Mouse (Mus musculus) adrenal gland, adult (tissue): ENCODE measurements around the gene Mettl5.

ENCODE experiments used
- DNase-seq, 2 experiments: peaks; one replicate each; pipeline ENCODE4 v3.0.0; 2022 to 2023; ENCODE audit warnings: low spot score in 1 of 2; ENCODE audit not compliant: inconsistent age in 2 of 2

Mettl5 gene

GRCm38 (mm10) chr2:69857882-69858281 is 27.5 kb downstream of the Mettl5 start:
- no peak for DNase-seq

- no peak for DNase-seq
Measured at GRCm38 (mm10) chr2:69856392-69856791, 29.0 kb downstream of the Mettl5 start.

GRCm38 (mm10) chr2:69851427-69852058 is 33.9 kb downstream of the Mettl5 start:
- no peak for DNase-seq

- DNase-seq: no peak
Measured at GRCm38 (mm10) chr2:69849215-69849614, 36.2 kb downstream of the Mettl5 start.

GRCm38 (mm10) chr2:69840261-69840660 is 45.2 kb downstream of the Mettl5 start:
- DNase-seq: no peak

- DNase-seq: no peak
Measured at GRCm38 (mm10) chr2:69838707-69839106, 46.7 kb downstream of the Mettl5 start.

GRCm38 (mm10) chr2:69837996-69838395 is 47.4 kb downstream of the Mettl5 start:
- DNase-seq: no peak

- DNase-seq: no peak
Measured at GRCm38 (mm10) chr2:69837244-69837967, 48.0 kb downstream of the Mettl5 start.

- DNase-seq: no peak
Measured at GRCm38 (mm10) chr2:69830116-69830515, 55.3 kb downstream of the Mettl5 start.

- DNase-seq: no peak
Measured at GRCm38 (mm10) chr2:69829680-69830079, 55.7 kb downstream of the Mettl5 start.

GRCm38 (mm10) chr2:69828031-69828430 is 57.4 kb downstream of the Mettl5 start:
- no peak for DNase-seq

- DNase-seq: no peak
Measured at GRCm38 (mm10) chr2:69826380-69826779, 59.0 kb downstream of the Mettl5 start.

GRCm38 (mm10) chr2:69825898-69826297 is 59.5 kb downstream of the Mettl5 start:
- no peak for DNase-seq

GRCm38 (mm10) chr2:69823129-69823677 is 62.2 kb downstream of the Mettl5 start:
- DNase-seq: peak; percentile 54 to 85

GRCm38 (mm10) chr2:69822361-69823128 is 62.9 kb downstream of the Mettl5 start:
- DNase-seq: peak; percentile 60 to 86

- DNase-seq: peak in 1 of 2 experiments; percentile 17
Measured at GRCm38 (mm10) chr2:69821711-69822110, 63.7 kb downstream of the Mettl5 start, which contains the start of gene Klhl23. TSS of gene Klhl23 (plus strand) at chr2:69821944.
